Mouse (Mus musculus) erythroblast, adult 5-6 weeks (primary cell): Measurements from ENCODE around the gene Oas3. TPM values are rescaled to one million over a fixed set of nuclear protein-coding genes. Genes with fewer than 3 reads are reported as not detected.

Source experiments
- ATAC-seq: replicated peaks from 2 replicates; pipeline ENCODE4 v1.8.0; 2016; ENCODE audit warnings: moderate number of reproducible peaks, mild to moderate bottlenecking, moderate TSS enrichment, inconsistent platforms; ENCODE audit not compliant: poor library complexity, low FRiP score, severe bottlenecking
- total RNA-seq, 2 experiments: library from RNA; stranded (forward) in 1 of 2; stranded (reverse) in 1 of 2; fragments of 150-400 nt in 1 of 2; fragments of 200-764, 138-1000 nt in 1 of 2; gene quantifications; 2 replicates each; pipeline versions ENCODE4 v1.2.3 to v1.2.4; 2015 to 2017; ENCODE audit warnings: low replicate concordance in 2 of 2

Oas3 gene
- total RNA-seq, 2 experiments from 2014 or later, result 67.2 to 76.4 TPM

DNA sequence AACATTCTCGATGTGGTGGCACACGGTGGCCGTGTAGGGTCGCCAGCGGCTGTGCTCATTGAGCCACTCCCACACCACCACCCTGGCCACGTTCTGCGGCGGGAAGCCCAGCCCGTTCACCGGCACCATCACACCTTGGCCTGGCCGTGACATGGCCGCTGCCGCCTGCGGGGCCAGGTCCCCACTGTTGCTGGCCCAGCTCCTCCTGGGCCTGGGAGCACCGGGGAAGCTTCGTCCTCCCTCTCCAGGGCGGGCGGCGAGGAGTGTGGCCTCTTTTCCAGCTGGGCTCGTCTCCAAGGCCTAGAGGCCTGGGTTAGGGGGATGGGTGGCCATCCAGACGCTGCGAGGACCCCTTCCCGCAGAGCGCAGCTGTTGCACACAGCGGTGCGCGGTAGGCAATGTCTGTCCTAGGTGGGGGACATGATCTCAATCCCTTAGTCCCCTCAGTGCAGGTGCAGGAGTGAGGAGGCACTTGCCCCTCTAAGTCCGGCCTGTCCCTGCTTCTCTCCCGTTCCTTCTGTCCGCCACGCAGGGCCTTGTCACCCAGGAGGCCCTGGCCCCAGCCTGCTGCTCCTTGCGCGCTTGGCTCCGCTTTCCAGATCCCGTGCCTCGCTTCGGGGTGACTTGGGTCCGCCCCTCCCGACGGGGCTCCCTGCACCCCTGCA lies 67.2 kb downstream of the Oas3 start:
- ATAC-seq, result no peak

- no peak for ATAC-seq
These were observed 70.5 kb downstream of the Oas3 start for GRCm38 (mm10) chr5:120706976-120707375.

DNA sequence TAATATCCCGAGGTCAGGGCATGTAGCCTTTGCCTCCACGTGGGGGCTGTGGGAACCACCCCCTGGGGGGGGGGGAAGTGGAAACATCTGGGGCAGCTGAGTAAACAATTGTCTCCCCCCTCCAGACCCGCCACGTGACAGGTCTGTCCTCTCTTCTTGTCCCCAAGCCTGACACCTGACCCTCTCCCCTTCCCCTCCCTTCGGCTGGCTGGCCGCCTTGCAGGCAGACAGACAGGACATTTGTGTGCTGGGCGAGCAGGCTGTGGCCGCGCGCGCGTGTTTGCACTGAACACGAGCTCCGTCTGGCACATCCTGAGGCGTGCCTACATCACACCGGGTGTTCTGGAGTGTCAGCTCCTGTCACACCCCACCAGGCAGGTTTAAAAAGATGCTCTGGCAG lies 70.9 kb downstream of the Oas3 start:
- no peak for ATAC-seq

DNA sequence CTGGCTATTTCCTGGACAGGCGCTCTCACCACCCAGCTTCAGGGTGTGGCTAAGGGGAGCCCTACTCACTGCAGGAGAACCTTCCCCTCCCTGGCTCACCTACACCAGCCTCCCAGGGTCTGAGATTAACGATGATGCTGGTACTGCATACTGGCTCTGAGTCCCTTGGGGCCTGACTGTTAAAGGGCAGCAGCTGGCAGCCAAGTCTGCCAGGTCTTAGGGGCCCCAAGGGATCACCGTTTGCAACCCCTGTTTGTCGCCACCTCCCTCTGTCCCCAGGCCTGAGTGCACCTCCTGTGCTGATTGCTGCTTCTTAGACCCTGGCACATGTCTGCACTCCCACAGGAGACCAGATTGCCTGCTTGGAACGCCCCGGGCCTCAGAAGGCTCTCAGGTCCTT lies 73.0 kb downstream of the Oas3 start:
- ATAC-seq, result no peak

GRCm38 (mm10) chr5:120703660-120704059 lies 73.8 kb downstream of the Oas3 start:
- no peak for ATAC-seq

Other genes with a start within 250 kb of the Oas3 start
- 199 and 213 TPM in 2 replicates for gene Tpcn1, start 189.0 kb downstream of the Oas3 start, total RNA-seq (2015; ENCODE audit: low replicate concordance)
- gene Tpcn1, start 189.0 kb downstream of the Oas3 start, total RNA-seq (2017; ENCODE audit: low replicate concordance), result 147 and 161 TPM in 2 replicates
- gene Iqcd, start 188.6 kb downstream of the Oas3 start, total RNA-seq (2015; ENCODE audit: low replicate concordance), result 3.8 and 10.4 TPM in 2 replicates
- gene Iqcd, start 188.6 kb downstream of the Oas3 start, total RNA-seq (2017; ENCODE audit: low replicate concordance), result 15.2 and 21.7 TPM in 2 replicates
- gene Rita1, start 165.1 kb downstream of the Oas3 start, total RNA-seq (2015; ENCODE audit: low replicate concordance), result 2.7 and 3.8 TPM in 2 replicates
- 0.84 TPM in 1 of 2 replicates, not detected in the other for gene Rita1, start 165.1 kb downstream of the Oas3 start, total RNA-seq (2017; ENCODE audit: low replicate concordance)
- 1.7 and 1.9 TPM in 2 replicates for gene Ddx54, start 164.9 kb downstream of the Oas3 start, total RNA-seq (2015; ENCODE audit: low replicate concordance)
- gene Ddx54, start 164.9 kb downstream of the Oas3 start, total RNA-seq (2017; ENCODE audit: low replicate concordance), result 5.2 and 6.0 TPM in 2 replicates
- gene Cfap73, start 143.4 kb downstream of the Oas3 start, total RNA-seq (2015; ENCODE audit: low replicate concordance), result not detected in 2 replicates
- not detected in 2 replicates for gene Cfap73, start 143.4 kb downstream of the Oas3 start, total RNA-seq (2017; ENCODE audit: low replicate concordance)
- gene Rasal1, start 128.8 kb downstream of the Oas3 start, total RNA-seq (2015; ENCODE audit: low replicate concordance), result not detected in 2 replicates
- not detected in 2 replicates for gene Rasal1, start 128.8 kb downstream of the Oas3 start, total RNA-seq (2017; ENCODE audit: low replicate concordance)
- not detected in 2 replicates for gene Dtx1, start 65.7 kb downstream of the Oas3 start, total RNA-seq (2015; ENCODE audit: low replicate concordance)
- not detected in 2 replicates for gene Dtx1, start 65.7 kb downstream of the Oas3 start, total RNA-seq (2017; ENCODE audit: low replicate concordance)
- 10.2 and 17.9 TPM in 2 replicates for gene Oas2, start 27.8 kb downstream of the Oas3 start, total RNA-seq (2015; ENCODE audit: low replicate concordance)
- 3.8 and 7.0 TPM in 2 replicates for gene Oas2, start 27.8 kb downstream of the Oas3 start, total RNA-seq (2017; ENCODE audit: low replicate concordance)
- gene Oas1e, start 17.9 kb upstream of the Oas3 start, total RNA-seq (2015; ENCODE audit: low replicate concordance), result 4.2 TPM in 1 of 2 replicates, not detected in the other
- gene Oas1e, start 17.9 kb upstream of the Oas3 start, total RNA-seq (2017; ENCODE audit: low replicate concordance), result 1.4 and 3.9 TPM in 2 replicates
- gene Oas1c, start 34.9 kb upstream of the Oas3 start, total RNA-seq (2015; ENCODE audit: low replicate concordance), result 1.7 and 9.8 TPM in 2 replicates
- gene Oas1c, start 34.9 kb upstream of the Oas3 start, total RNA-seq (2017; ENCODE audit: low replicate concordance), result 2.3 and 3.3 TPM in 2 replicates
- gene Oas1f, start 69.7 kb upstream of the Oas3 start, total RNA-seq (2015; ENCODE audit: low replicate concordance), result not detected in 2 replicates
- gene Oas1f, start 69.7 kb upstream of the Oas3 start, total RNA-seq (2017; ENCODE audit: low replicate concordance), result not detected in 2 replicates
- not detected in 2 replicates for gene Oas1h, start 83.8 kb upstream of the Oas3 start, total RNA-seq (2015; ENCODE audit: low replicate concordance)
- not detected in 2 replicates for gene Oas1h, start 83.8 kb upstream of the Oas3 start, total RNA-seq (2017; ENCODE audit: low replicate concordance)
- gene Oas1g, start 110.0 kb upstream of the Oas3 start, total RNA-seq (2015; ENCODE audit: low replicate concordance), result 1.0 TPM in 1 of 2 replicates, not detected in the other
- 0.94 TPM in 1 of 2 replicates, not detected in the other for gene Oas1g, start 110.0 kb upstream of the Oas3 start, total RNA-seq (2017; ENCODE audit: low replicate concordance)
- 5.6 and 6.0 TPM in 2 replicates for gene Oas1a, start 129.9 kb upstream of the Oas3 start, total RNA-seq (2015; ENCODE audit: low replicate concordance)
- 6.8 and 8.8 TPM in 2 replicates for gene Oas1a, start 129.9 kb upstream of the Oas3 start, total RNA-seq (2017; ENCODE audit: low replicate concordance)
- not detected in 2 replicates for gene Oas1d, start 136.9 kb upstream of the Oas3 start, total RNA-seq (2015; ENCODE audit: low replicate concordance)
- not detected in 2 replicates for gene Oas1d, start 136.9 kb upstream of the Oas3 start, total RNA-seq (2017; ENCODE audit: low replicate concordance)
- gene Rph3a, start 232.4 kb upstream of the Oas3 start, total RNA-seq (2015; ENCODE audit: low replicate concordance), result not detected in 2 replicates
- gene Rph3a, start 232.4 kb upstream of the Oas3 start, total RNA-seq (2017; ENCODE audit: low replicate concordance), result not detected in 2 replicates